Mouse (Mus musculus) hindbrain, embryonic 10.5 days (tissue): ENCODE measurements around the gene Eloa. TPM values are rescaled to one million over a fixed set of nuclear protein-coding genes. Genes with fewer than 3 reads are reported as not detected.
A peak's percentile ranks its signal among the peaks of the same experiment; 100 is the strongest.

ENCODE experiments used
- DNase-seq: peaks from one replicate; pipeline ENCODE4 v3.0.0-alpha.2; 2017; ENCODE audit warnings: low spot score
- H3K27ac ChIP-seq: fragments of 300-500 bp; sonication (generic); 2 replicates; pipeline ENCODE4 v1.5.1; 2016; ENCODE audit warnings: mild to moderate bottlenecking, moderate library complexity
- H3K27me3 ChIP-seq: fragments of 300-500 bp; sonication (generic); 2 replicates; pipeline ENCODE4 v1.6.1; 2016; ENCODE audit warnings: mild to moderate bottlenecking; ENCODE audit not compliant: poor library complexity, insufficient read depth, severe bottlenecking
- H3K36me3 ChIP-seq: fragments of 300-500 bp; sonication (generic); 2 replicates; pipeline ENCODE4 v1.6.1; 2016; ENCODE audit warnings: mild to moderate bottlenecking, moderate library complexity
- H3K4me1 ChIP-seq: fragments of 300-500 bp; sonication (generic); replicated peaks from 2 replicates; pipeline ENCODE4 v1.6.1; 2016; ENCODE audit warnings: mild to moderate bottlenecking
- H3K4me3 ChIP-seq: fragments of 300-500 bp; sonication (generic); 2 replicates; pipeline ENCODE4 v1.5.1; 2016; ENCODE audit warnings: mild to moderate bottlenecking, moderate library complexity
- H3K9me3 ChIP-seq: fragments of 300-500 bp; sonication (generic); 2 replicates; pipeline ENCODE4 v1.6.1; 2016; ENCODE audit warnings: mild to moderate bottlenecking, moderate library complexity
- WGBS: fragments of 180-500 bp; shearing (Covaris S2); methylation state at CpG from one replicate; pipeline ENCODE4 v1.1.7; 2016; 5-methylcytosine and 5-hydroxymethylcytosine counted together
- polyA plus RNA-seq: library from polyadenylated mRNA; unstranded; fragments of >200 nt; fragmentation: Nextera tagmentation; extraction: Ambion mirVana; gene quantifications from 2 replicates; pipeline ENCODE4 v1.2.1, GENCODE M21; 2016

Eloa gene
- polyA plus RNA-seq, 1 experiment from 2014 or later, result 31.0 TPM

GRCm38 (mm10) chr4:136050226-136050625 lies 28.7 kb upstream of the Eloa start:
- Histone ChIP-seq H3K27ac (no peak overlapping the region), H3K27me3 (no peaks in the 10 kb centered on the region), H3K4me1 (peaks cover 27% of the 10 kb centered on the region), H3K36me3 (peaks cover 69% of the 10 kb centered on the region), H3K9me3 (no peaks in the 10 kb centered on the region), H3K4me3 (no peak overlapping the region)
- WGBS, result 94% methylated on average over 6 of the region's 6 CpGs
- DNase-seq, result no peak

GRCm38 (mm10) chr4:136048291-136049032 lies 26.9 kb upstream of the Eloa start:
- Histone ChIP-seq H3K4me3 (no peak overlapping the region), H3K27me3 (no peaks in the 10 kb centered on the region), H3K36me3 (peaks cover 86% of the 10 kb centered on the region), H3K9me3 (no peaks in the 10 kb centered on the region), H3K4me1 (peaks cover 27% of the 10 kb centered on the region), H3K27ac (no peak overlapping the region)
- WGBS, result 84% methylated on average over 4 of the region's 4 CpGs
- no peak for DNase-seq

DNA sequence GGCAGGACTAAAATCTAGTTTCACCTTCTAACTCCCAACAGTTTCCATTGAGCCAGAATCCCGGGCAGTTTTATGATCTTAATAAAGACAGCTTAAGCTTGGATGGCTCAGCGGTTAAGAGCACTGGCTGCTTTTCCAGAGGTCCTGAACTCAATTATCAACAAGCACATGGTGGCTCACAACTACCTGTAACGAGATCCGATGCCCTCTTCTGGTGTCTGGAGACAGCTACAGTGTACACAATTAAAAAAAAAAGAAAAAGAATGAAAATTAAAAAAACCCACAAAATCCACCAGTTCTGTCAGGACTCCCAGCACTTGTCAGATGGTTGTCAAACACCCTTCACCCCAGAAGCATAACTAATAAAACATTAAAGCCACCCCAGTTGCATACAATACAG lies 26.1 kb upstream of the Eloa start:
- Histone ChIP-seq H3K36me3 (peaks cover 87% of the 10 kb centered on the region), H3K4me3 (no peak overlapping the region), H3K27ac (no peak overlapping the region), H3K4me1 (peaks cover 27% of the 10 kb centered on the region), H3K27me3 (no peaks in the 10 kb centered on the region), H3K9me3 (no peaks in the 10 kb centered on the region)
- WGBS, result 68% methylated on average over 4 of the region's 4 CpGs
- DNase-seq, result no peak

GRCm38 (mm10) chr4:136046888-136047287 lies 25.3 kb upstream of the Eloa start:
- WGBS, result 79% methylated on average over 6 of the region's 6 CpGs
- Histone ChIP-seq H3K9me3 (no peaks in the 10 kb centered on the region), H3K4me3 (no peak overlapping the region), H3K4me1 (peaks cover 22% of the 10 kb centered on the region), H3K27ac (no peak overlapping the region), H3K27me3 (no peaks in the 10 kb centered on the region), H3K36me3 (peaks cover 83% of the 10 kb centered on the region)
- no peak for DNase-seq

DNA sequence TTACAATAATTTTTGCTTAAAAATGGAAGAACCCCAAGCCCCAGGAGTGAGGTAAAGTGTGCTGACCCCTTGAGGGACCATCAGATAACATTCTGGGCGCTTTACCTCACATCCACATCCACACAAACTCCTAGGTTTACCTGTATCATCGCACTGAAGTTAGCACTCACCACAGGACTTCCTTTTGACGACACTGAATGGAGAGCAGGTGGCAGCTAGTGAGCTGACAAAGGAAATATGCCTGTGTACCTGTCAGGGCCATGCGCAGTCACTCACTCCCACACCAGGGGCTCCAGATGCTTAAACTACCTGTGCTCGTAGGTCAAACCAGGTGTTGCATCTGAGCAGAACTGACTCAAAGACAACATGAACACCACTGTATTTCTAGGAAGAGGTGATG lies 23.5 kb upstream of the Eloa start:
- Histone ChIP-seq H3K4me1 (peaks cover 7% of the 10 kb centered on the region), H3K9me3 (no peaks in the 10 kb centered on the region), H3K27me3 (no peaks in the 10 kb centered on the region), H3K4me3 (no peak overlapping the region), H3K27ac (no peak overlapping the region), H3K36me3 (peaks cover 65% of the 10 kb centered on the region)
- 89% methylated on average over 5 of the region's 5 CpGs for WGBS
- DNase-seq, result no peak

DNA sequence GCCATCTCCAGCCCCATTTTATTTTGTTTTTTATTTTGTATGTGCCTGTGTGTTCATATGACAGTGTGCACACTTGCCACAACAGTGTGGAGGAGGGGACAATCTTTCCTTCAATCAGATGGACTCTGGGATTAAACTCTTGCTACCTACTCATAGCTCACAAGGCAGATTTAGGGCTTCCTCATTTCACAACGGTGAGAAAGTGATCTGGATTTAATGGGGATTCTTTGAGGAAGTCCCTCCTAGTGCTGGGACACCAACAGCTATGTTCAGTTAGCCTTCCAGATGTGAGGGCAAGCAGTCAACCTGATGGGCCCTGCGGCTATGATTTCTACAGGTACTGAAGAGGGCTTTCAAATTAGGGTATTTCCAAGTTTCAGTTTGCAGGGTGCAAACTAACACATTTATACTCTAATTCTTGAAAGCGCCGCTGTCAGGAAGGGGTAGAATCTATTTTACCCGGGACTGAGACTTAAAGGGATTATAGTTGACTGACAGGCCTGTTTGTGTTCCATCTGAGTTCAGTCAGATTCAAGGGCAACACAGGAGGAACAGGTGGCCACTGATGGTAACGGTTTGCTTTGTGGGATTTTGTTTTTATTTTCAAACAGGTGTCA lies 22.3 kb upstream of the Eloa start:
- Histone ChIP-seq H3K4me1 (peaks cover 7% of the 10 kb centered on the region), H3K27ac (no peak overlapping the region), H3K9me3 (no peaks in the 10 kb centered on the region), H3K27me3 (no peaks in the 10 kb centered on the region), H3K4me3 (no peak overlapping the region), H3K36me3 (peaks cover 53% of the 10 kb centered on the region)
- WGBS, result 91% methylated on average over 6 of the region's 6 CpGs
- DNase-seq, result no peak

GRCm38 (mm10) chr4:136035078-136035477 lies 13.5 kb upstream of the Eloa start:
- Histone ChIP-seq H3K36me3 (no peaks in the 10 kb centered on the region), H3K4me1 (peaks cover 14% of the 10 kb centered on the region), H3K9me3 (no peaks in the 10 kb centered on the region), H3K4me3 (no peak overlapping the region), H3K27me3 (no peaks in the 10 kb centered on the region), H3K27ac (no peak overlapping the region)
- DNase-seq, result no peak
- 87% methylated on average over 4 of the region's 4 CpGs for WGBS

GRCm38 (mm10) chr4:136033231-136033630 lies 11.7 kb upstream of the Eloa start:
- H3K4me3 ChIP-seq, result no peak overlapping the region
- H3K36me3 ChIP-seq, result no peaks in the 10 kb centered on the region
- H3K9me3 ChIP-seq, result no peaks in the 10 kb centered on the region
- no peak overlapping the region for H3K27ac ChIP-seq
- peaks cover 17% of the 10 kb centered on the region for H3K4me1 ChIP-seq
- H3K27me3 ChIP-seq, result no peaks in the 10 kb centered on the region
- WGBS, result 63% methylated on average over 1 of the region's 1 CpGs
- DNase-seq, result no peak

DNA sequence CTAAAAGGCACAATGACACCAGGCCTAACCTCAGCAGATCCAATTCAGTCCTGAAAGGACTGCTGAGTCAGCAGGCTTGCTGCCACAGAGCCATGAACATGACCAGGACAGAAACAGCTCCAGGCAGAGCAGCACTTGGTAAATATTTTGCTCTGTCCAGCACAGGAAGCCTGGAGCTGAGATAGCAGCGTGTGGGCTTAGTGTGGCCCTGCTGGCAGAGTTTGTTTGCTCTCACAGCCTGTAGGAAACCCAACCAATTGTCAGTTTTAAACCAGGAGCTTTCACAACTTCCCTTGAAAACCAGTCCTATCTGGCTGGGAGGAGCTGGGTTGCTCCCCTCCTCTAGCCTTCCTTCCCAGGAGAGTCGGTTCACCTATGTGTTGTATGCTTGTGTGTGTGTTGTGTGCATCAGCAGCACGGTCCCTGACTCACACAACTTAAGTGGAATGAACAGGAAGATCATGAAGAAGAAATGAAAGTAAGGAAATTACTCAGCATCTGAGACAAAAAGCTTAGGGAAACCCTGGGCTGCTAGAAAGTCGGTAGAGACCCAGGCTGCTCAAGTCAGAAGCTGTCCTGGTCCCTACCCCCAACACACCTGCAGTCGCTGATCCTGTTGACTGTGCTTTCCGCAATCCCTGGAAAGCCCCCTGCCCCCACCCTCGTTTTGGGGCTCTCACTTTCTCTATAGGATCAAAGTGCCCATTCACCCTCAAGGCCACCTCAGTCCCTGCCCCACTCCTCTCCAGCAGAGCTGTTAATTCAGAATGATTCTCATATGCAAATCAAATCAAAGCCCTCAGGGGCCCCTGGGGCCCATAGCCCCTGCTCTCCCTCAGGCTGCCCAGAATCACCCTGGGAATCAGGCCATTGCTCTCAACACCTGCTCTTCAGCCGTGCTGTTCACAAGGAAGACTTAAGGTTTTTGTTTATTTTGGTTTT lies 9.7 kb upstream of the Eloa start:
- peak overlapping the region; percentile 77 for H3K27ac ChIP-seq
- H3K36me3 ChIP-seq, result no peaks in the 10 kb centered on the region
- no peaks in the 10 kb centered on the region for H3K9me3 ChIP-seq
- no peaks in the 10 kb centered on the region for H3K27me3 ChIP-seq
- peaks cover 26% of the 10 kb centered on the region for H3K4me1 ChIP-seq
- H3K4me3 ChIP-seq, result peak overlapping the region; percentile 18; the same call in 1 of the 2 replicates
- WGBS, result 6% methylated on average over 8 of the region's 8 CpGs
- DNase-seq, result no peak

DNA sequence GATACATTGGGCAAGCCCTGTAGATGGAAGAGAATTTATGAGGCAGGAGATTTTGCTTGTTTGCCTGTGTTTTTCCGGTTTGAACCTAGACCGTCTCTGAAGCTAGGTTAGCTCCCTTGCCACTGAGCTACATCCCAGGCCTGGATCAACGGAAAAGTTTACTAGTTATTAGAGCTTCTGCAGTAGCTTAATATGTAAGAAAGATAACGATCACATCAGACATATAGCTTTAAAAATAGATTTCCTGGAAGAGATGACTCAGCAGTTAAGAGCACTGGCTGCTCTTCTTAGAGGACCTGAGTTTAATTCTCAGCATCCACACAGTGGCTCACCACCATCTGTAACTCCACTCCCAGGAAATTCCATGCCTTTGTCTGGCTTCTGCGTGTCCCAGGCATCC lies 7.1 kb upstream of the Eloa start:
- peaks cover 26% of the 10 kb centered on the region for H3K4me1 ChIP-seq
- H3K27ac ChIP-seq, result no peak overlapping the region
- WGBS, result 93% methylated on average over 5 of the region's 5 CpGs

GRCm38 (mm10) chr4:136028132-136028564 lies 6.6 kb upstream of the Eloa start:
- Histone ChIP-seq H3K27me3 (no peaks in the 10 kb centered on the region), H3K4me3 (no peak overlapping the region), H3K36me3 (no peaks in the 10 kb centered on the region), H3K4me1 (peaks cover 26% of the 10 kb centered on the region), H3K27ac (peak overlapping the region; percentile 60; the same call in 1 of the 2 replicates), H3K9me3 (no peaks in the 10 kb centered on the region)
- 89% methylated on average over 19 of the region's 19 CpGs for WGBS
- DNase-seq, result no peak

More for the DNA sequence above, 7.1 kb upstream of the Eloa start:
- DNase-seq, result no peak
- Histone ChIP-seq H3K27me3 (no peaks in the 10 kb centered on the region), H3K9me3 (no peaks in the 10 kb centered on the region), H3K36me3 (no peaks in the 10 kb centered on the region), H3K4me3 (no peak overlapping the region)

DNA sequence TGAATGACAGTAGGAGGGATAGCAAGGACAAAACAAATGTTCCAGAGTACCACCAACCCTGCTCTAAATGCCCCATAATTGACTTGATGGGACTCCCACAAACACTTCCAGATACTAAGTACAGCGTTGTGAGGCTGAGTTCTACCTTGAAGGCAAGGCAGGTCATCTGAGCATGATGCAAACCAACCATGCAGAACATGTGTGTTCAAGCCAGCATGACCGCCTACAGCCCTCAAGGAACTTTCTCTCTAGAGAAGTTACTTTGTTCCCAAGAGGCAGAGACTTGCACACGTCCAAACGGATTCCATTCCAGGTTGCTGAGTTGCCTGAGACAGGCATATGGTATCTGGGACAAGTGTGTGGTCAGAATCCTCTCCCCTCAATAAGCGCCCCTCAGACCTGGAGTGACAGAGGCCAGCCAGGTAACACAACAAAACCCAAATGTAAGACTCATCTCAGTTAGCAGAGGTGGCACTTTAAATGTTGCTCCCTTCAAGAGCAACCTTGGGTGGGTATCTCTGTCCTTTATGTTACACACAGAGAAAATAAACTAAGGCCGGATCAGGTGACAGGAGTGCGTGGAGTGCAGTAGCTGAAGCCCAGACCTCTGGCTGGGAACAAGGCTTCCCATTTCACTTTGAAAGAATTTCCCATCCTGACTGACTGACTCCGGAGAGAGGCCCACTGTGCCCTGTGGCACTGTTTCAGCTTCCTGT lies 6.0 kb upstream of the Eloa start:
- 71% methylated on average over 8 of the region's 8 CpGs for WGBS
- Histone ChIP-seq H3K36me3 (no peaks in the 10 kb centered on the region), H3K27me3 (no peaks in the 10 kb centered on the region), H3K27ac (no peak overlapping the region), H3K4me1 (peaks cover 26% of the 10 kb centered on the region), H3K4me3 (no peak overlapping the region), H3K9me3 (no peaks in the 10 kb centered on the region)
- no peak for DNase-seq
